Mouse (Mus musculus) heart, adult 2 months (tissue): ENCODE data around the gene Gm14190.

Experiments
- EP300 ChIP-seq: fragments of 200-500 bp; IDR thresholded peaks from 2 replicates; pipeline ENCODE4 v1.6.1; 2011; ENCODE audit warnings: low read depth, low read length, control low read depth; ENCODE audit not compliant: insufficient read depth
- POLR2A ChIP-seq: fragments of 200-500 bp; IDR thresholded peaks from 2 replicates; pipeline ENCODE4 v1.6.1; 2011; ENCODE audit warnings: mild to moderate bottlenecking, low read depth, low read length, control low read depth; ENCODE audit not compliant: insufficient read depth

DNA sequence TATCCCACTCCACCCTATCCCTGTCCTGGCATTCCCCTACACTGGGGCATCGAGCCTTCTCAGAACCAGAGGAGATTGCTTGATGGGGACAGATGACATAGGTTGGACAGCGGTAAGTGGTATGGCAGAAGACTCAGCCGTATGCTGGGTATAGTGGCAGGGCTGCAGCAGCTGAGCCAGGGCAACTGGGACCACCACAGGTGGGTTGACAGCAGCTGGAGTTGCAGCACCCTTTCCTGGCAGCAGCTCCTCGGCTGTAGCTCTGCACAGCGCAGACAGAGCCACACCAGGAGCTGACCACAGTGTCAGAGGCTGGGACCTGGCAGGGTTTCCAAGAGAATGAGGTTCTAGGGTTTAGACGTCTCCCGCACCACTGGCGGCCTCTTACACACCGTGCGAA lies 27.7 kb downstream of the Gm14190 start:
- no peak for TF ChIP-seq EP300
- no peak for TF ChIP-seq POLR2A
